Mouse (Mus musculus): ENCODE measurements around the gene Fbxo41.
A peak's percentile ranks its signal among the peaks of the same experiment; 100 is the strongest.

Gene Fbxo41

GRCm38 (mm10) chr6:85447351-85447750 is 55.4 kb downstream of the Fbxo41 start:
- DNase-seq (ENCODE audit: low spot score) = no peak

- no peak for DNase-seq (ENCODE audit: low spot score)
Measured at GRCm38 (mm10) chr6:85445286-85445685, 57.5 kb downstream of the Fbxo41 start.

- DNase-seq (ENCODE audit: low spot score) = no peak
Measured at GRCm38 (mm10) chr6:85444266-85444965, 58.4 kb downstream of the Fbxo41 start.

GRCm38 (mm10) chr6:85443488-85444233 is 59.1 kb downstream of the Fbxo41 start:
- no peak for DNase-seq (ENCODE audit: low spot score)

- no peak for DNase-seq (ENCODE audit: low spot score)
Measured at GRCm38 (mm10) chr6:85441142-85441541, 61.7 kb downstream of the Fbxo41 start.

GRCm38 (mm10) chr6:85436631-85437030 is 66.2 kb downstream of the Fbxo41 start:
- DNase-seq (ENCODE audit: low spot score) = no peak

GRCm38 (mm10) chr6:85436204-85436603 is 66.6 kb downstream of the Fbxo41 start:
- no peak for DNase-seq (ENCODE audit: low spot score)

GRCm38 (mm10) chr6:85433865-85434264 is 68.9 kb downstream of the Fbxo41 start:
- DNase-seq (ENCODE audit: low spot score) = no peak

- DNase-seq (ENCODE audit: low spot score) = peak; percentile 86
Measured at GRCm38 (mm10) chr6:85431842-85432431, 70.9 kb downstream of the Fbxo41 start, which contains the start of gene Smyd5. Gene Smyd5 (plus strand): TSS chr6:85431989.

- DNase-seq (ENCODE audit: low spot score) = no peak
Measured at GRCm38 (mm10) chr6:85431274-85431841, 71.4 kb downstream of the Fbxo41 start.

GRCm38 (mm10) chr6:85423836-85424379 is 78.9 kb downstream of the Fbxo41 start, which contains the start of gene Noto:
Gene Noto (plus strand): TSS chr6:85423886.
- no peak for DNase-seq (ENCODE audit: low spot score)
